Mouse (Mus musculus) adrenal gland, adult 2 months (tissue): ENCODE measurements around the gene Synpo2. TPM values are rescaled to one million over a fixed set of nuclear protein-coding genes. Genes with fewer than 3 reads are reported as not detected.

Experiments used
- DNase-seq: peaks from one replicate; pipeline ENCODE4 v3.0.0; 2021
- polyA plus RNA-seq: library from polyadenylated mRNA; depleted of rRNA; stranded (reverse); fragments of >200 nt; gene quantifications from 2 replicates; pipeline ENCODE4 v1.2.3, GENCODE M21; 2012
- total RNA-seq, 2 experiments: library from RNA; stranded (reverse); gene quantifications; 2 replicates each; pipeline ENCODE4 v1.2.3; 2021

The Synpo2 gene
- total and polyA plus RNA-seq, 3 experiments = 3.4 to 20.1 (median 5.4) TPM

DNA sequence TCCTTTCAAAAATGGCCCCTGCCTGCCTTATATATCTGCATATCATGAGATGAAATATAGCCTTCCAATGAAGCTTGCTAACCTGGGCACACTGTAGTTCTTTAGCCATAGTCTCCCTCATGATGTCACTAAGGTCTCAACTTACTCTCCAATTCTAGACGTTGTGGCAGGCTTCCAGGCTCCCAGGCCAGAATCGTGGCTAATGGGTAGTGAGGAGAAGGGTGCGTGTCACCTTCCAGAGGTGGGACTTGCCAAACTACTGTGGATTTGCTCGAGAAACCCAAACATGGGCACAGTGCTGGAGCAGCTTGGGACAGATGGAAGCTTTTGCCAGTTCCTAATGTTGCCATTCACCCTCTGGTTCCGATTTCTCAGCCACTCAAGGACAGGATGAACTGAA is 69.5 kb downstream of the Synpo2 start:
- no peak for DNase-seq

DNA sequence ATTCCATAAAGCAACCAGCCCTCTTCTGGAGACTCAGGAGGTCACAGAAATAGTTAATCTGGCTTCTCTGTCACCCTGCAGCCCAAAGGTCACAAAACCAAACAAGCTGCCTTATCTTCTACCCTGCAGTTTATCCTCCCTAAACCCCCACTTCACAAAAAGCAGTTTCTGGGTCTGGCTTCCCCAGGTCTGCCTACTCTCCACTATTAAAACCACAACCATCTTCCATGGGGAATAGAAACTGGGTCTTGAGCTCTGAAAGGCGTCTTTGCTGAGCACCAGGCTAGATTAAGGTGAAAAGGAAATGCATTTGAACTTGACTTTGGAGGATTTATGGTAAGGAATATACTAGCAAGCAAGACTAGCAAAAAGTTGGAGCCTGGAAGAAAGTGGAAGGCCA is 71.8 kb downstream of the Synpo2 start:
- no peak for DNase-seq

DNA sequence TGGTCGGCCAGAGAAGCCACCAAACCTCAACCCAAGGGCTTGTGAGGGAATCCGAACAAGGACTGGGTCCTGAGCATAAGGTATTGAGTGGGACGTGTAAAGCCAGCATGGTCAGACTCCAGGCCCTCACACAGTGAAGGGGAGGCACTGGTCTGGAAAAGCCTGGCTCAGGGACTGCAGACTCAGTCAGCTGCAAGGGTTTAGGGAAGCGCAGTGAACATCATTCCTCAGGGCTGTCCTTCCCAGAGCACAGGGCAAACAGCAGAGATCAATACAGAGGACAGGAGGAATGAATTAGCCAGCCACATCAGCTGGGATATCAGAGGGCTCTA is 72.8 kb downstream of the Synpo2 start:
- no peak for DNase-seq

DNA sequence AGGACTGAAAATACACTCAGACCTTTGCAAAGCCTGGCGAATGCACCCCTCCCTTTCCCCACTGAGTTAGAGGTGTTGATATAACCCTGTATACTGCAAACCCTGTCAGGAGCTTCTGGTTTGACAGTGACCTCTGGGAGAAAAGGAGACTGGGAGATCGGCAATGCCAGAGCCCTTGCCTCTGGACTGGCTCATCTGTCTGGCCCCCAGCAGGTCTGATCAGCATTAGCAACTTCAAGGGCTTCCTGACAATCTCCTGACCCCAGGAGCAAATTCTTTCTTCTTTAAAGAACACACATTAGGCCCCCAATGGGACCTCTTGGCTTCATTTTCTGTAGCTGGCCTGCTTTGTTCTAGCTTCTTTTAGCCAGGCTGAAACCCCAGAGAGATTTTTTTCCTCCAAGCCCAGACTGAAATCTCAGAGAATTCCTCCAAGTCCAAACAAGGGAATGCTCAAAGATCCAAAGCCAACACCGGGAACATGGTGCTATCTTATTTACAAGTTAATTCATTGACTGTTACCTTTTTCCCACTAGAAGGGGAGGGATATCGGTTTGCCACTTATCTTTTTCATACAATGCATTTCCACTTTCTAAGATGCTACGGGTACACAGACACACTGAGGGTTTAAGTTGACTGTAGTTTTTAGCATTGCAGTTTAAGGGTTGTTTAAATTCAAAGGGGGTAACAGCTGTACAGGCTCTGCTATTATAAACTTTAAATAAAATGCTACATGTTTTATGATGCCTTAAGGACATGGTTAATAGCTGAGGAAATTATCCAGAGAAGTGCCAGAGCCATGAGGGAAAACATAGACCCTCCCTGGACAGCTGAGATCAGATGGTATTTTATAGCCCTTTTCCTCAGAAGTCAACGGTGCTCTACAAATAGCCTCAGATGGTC is 73.4 kb downstream of the Synpo2 start:
- DNase-seq = no peak

DNA sequence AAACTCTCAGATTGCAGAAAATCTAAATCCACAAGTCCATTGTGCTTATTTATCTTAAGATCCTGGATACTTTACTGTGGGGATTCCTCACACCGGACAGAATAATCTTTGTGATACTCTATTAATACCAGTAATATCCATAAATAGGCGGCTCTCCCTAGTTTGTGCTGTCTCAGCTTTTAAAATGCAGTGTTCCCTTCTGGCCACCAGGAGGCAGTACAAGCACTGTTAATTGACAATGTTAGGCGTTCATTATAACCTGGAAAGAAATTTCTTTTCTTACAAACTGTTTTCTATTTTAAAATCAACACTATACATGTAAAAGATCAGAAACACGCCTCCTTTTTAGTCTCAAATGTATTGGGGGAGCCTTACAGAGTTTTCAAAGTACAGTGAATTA is 75.2 kb downstream of the Synpo2 start:
- DNase-seq = no peak

DNA sequence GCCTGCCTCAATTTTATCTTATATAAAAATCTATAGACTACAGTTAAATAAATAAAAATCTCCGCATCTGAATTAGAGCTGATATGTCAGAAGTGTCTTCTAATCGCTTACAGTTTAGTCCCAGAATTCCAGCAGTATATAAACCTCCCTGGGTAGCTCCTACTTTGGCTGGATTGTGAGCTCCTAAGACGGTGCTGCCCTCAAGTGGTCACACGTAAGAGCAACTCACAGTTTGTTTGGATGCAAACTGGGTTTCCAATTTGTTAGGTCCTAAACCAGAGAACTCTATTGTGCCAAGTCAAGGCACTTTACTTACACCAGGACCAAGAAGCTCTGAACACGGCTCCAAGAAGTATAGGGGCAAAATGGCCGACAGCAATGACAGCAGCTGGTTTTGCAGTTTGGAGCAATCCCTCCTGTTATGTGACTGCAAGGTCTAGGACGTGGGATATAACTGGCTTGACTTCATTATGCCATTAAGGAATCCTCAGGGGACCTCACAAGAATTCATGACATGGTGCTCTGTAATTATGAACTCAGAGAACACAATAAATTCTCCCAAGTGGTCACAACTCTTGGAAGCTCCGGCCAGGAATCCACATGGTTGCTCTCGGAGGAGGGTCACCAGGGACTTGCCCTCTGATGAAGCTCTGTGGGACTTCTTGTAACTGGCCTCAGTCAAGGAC is 76.7 kb downstream of the Synpo2 start:
- DNase-seq = peak; percentile 46

- peak; percentile 40 for DNase-seq
Observed at GRCm38 (mm10) chr3:123158579-123158978, 77.4 kb downstream of the Synpo2 start.

GRCm38 (mm10) chr3:123153337-123153736 is 82.6 kb downstream of the Synpo2 start:
- no peak for DNase-seq

DNA sequence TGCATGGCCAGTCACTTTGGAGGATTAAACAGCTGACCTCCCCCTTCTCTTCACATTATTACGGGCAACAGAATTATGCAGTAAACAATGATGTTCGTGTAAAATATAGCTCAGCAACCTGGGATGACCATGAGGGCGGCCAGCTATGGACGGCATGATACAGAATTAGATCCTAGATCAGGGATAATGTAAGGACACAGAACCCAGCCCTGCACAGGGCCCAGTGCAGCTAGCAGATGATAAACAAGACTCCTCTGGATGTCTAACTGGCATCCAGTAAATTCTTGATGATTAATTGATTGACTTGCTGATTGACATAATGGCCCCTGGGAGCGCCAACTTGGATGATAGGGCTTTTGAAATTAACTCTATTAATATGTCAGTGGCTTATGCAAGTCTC is 83.0 kb downstream of the Synpo2 start:
- no peak for DNase-seq

DNA sequence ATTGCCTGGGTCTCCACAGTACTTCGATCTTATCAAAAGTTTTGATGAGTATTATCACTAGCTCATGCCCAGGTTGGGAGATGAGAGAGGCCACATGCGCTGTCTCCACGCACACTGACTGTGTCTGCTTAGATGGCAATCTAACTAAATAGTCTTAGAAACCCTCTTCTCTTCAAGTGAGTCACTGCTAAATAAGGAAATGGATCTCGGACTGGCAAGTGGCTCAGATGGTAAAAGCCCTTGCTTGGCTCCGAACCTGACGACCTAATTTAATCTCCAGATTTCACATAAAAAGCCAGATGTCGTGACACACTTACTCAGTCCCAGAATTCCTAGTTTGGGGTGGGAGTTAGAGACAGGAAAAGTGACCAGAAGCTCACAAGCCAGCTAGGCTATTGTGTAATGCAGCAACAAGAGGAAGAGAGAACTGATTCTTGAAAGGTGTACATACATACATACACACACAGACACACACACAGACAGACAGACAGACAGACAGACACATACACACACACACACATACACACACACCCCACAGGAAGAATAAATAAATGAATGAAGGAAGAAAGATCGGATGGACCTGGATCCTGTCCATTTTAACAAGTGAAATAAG is 85.3 kb downstream of the Synpo2 start:
- DNase-seq = no peak

DNA sequence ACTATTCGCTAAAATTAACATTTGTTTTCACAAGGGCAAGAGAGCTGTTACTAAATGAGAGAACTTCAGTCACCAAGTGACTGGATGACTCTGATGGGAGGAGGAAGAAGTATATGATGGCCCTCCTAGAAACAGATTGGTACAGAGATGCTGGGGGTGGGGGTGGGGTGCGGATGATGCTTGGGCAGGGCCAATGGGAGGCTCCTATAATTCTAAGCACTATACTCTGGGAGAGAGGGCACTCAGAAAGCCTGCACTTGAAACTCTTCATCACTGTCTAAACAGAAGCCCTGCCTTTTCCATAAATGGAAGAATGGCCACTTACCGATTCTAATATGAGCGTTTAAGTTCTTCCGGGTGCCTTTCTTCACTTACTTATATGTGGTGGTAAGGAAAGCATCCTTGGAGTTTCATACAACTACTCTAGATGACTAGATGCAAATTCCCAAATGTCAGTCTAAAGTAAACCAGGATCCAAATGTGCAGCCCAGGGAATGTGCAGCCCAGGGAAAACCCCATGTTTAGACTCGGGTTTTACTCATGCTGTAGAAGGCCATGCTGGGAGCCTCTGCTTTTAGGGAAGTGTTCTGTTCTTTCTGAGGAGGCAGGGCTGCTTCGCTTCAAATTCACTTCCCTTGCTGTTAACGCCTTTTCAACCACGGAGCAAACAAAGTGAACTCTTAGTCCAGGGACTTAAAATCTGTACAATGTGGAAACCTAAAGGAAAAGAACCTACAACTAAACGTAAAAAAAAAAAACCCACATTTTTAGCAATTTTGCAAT is 86.4 kb downstream of the Synpo2 start:
- DNase-seq = no peak

- no peak for DNase-seq
Observed at GRCm38 (mm10) chr3:123148641-123149040, 87.3 kb downstream of the Synpo2 start.

GRCm38 (mm10) chr3:123146557-123146956 is 89.4 kb downstream of the Synpo2 start:
- no peak for DNase-seq

DNA sequence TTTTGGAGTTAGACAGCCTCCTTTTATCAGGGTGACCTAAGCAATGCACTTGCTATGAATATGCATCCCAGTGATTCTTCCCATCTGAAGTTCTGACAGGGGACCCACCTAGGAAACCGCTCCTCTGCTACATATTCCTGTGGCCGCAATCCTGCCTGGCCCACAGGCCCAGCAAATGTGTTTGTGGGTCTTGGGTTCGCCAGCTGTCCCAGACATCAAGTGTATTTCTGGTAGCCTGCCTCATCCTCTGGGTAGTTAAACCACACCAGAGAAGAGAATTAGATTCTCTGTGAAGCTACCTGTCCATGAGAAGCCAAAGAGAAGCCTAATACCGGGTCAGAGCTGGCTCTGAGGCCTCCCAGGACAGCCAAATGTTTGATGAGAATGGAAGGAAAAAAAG is 90.0 kb downstream of the Synpo2 start:
- no peak for DNase-seq

- DNase-seq = no peak
Observed at GRCm38 (mm10) chr3:123143412-123143811, 92.5 kb downstream of the Synpo2 start.

- no peak for DNase-seq
Observed at GRCm38 (mm10) chr3:123142298-123142697, 93.7 kb downstream of the Synpo2 start.

DNA sequence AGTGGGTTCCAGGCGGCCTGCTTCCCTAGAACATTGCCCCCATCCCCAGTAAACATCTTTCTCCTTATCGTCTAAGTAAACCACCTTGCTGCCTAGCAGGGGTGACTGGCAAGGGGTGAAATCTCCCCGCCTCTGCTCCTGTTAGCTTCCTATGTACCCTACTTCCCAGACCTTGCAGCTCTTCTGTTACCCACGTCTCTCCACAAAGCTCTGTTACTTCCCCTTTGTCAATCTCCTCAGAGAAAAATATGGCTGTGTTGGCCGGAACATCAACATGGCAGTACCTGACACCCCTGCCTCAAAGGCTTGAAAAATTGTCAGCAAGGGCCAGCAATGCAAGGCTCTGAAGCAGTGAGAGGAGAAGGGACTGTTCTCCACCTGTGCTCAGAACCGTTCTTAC is 94.9 kb downstream of the Synpo2 start:
- DNase-seq = no peak

- DNase-seq = no peak
Observed at GRCm38 (mm10) chr3:123140134-123140533, 95.8 kb downstream of the Synpo2 start.

GRCm38 (mm10) chr3:123139619-123140018 is 96.3 kb downstream of the Synpo2 start:
- no peak for DNase-seq

GRCm38 (mm10) chr3:123138274-123139003 is 97.5 kb downstream of the Synpo2 start:
- DNase-seq = peak; percentile 85

GRCm38 (mm10) chr3:123132101-123132500 is 103.8 kb downstream of the Synpo2 start:
- no peak for DNase-seq
